Mouse (Mus musculus): ENCODE results near the gene Tnik. TPM values are rescaled to one million over a fixed set of nuclear protein-coding genes. Genes with fewer than 3 reads are reported as not detected.
A peak's percentile ranks its signal among the peaks of the same experiment; 100 is the strongest.

Tnik gene
- polyA plus RNA-seq, 1 experiment from 2014 or later, result 47.3 TPM

- Histone ChIP-seq H3K27me3 (no peaks in the 10 kb centered on the region), H3K4me1 (no peaks in the 10 kb centered on the region), H3K9ac (no peak overlapping the region), H3K9me3 (replicated peaks) (no peaks in the 10 kb centered on the region), H3K4me2 (replicated peaks) (no peak overlapping the region), H3K4me3 (no peak overlapping the region), H3K36me3 (no peaks in the 10 kb centered on the region), H3K27ac (no peak overlapping the region)
- ATAC-seq (ENCODE audit: low FRiP score), result no peak
- 97% methylated on average over 4 of the region's 4 CpGs for WGBS
Measured at GRCm38 (mm10) chr3:28236689-28237088, 26.3 kb upstream of the Tnik start.

DNA sequence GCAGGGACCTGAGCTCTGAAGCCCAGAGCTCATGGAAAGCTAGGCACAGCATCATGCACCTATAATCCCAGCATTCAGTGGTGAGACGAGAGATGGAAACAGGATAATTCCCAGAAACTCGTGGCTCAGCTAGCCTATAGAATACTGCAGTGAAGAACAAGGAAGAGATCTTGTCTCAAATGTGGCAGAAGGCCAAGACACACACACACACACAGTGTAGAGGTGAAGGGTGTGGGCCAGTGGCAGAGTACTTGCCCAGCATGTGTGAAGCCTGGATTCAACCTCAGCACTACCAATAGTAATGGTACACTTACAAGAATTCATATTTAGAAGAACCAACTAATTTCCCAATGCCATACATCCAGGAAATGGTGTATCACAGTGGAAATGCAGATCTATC is 24.9 kb upstream of the Tnik start:
- Histone ChIP-seq H3K9ac (no peak overlapping the region), H3K36me3 (no peaks in the 10 kb centered on the region), H3K4me2 (replicated peaks) (no peak overlapping the region), H3K4me3 (no peak overlapping the region), H3K9me3 (replicated peaks) (no peaks in the 10 kb centered on the region), H3K27me3 (no peaks in the 10 kb centered on the region), H3K4me1 (no peaks in the 10 kb centered on the region), H3K27ac (no peak overlapping the region)
- WGBS, result 77% methylated on average over 2 of the region's 2 CpGs
- no peak for ATAC-seq (ENCODE audit: low FRiP score)

DNA sequence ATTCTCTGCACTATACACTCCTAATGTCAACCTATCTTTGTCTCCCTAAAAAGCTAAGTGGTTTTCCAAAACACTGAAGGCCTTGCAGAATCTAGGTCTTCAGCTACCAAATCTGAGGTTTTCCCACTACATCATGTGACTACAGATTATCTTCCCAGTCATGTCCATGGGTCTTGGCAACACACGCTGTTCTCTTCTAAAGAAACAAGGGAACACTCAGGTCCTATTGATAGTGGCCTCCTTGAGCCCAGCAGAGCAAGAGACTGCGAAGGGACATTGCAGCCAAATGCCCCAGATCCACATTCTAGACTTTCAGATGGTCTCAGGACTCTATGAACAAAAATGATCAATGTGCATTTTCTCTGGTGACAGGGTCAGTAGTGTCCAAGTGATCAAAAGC is 20.5 kb upstream of the Tnik start:
- no peaks in the 10 kb centered on the region for H3K27me3 ChIP-seq
- no peak overlapping the region for H3K9ac ChIP-seq
- no peaks in the 10 kb centered on the region for H3K9me3 ChIP-seq (replicated peaks)
- ATAC-seq (ENCODE audit: low FRiP score), result no peak
- no peaks in the 10 kb centered on the region for H3K4me1 ChIP-seq
- H3K36me3 ChIP-seq, result no peaks in the 10 kb centered on the region
- no peak overlapping the region for H3K27ac ChIP-seq
- no peak overlapping the region for H3K4me2 ChIP-seq (replicated peaks)
- WGBS, result 77% methylated on average over 2 of the region's 2 CpGs
- H3K4me3 ChIP-seq, result no peak overlapping the region

DNA sequence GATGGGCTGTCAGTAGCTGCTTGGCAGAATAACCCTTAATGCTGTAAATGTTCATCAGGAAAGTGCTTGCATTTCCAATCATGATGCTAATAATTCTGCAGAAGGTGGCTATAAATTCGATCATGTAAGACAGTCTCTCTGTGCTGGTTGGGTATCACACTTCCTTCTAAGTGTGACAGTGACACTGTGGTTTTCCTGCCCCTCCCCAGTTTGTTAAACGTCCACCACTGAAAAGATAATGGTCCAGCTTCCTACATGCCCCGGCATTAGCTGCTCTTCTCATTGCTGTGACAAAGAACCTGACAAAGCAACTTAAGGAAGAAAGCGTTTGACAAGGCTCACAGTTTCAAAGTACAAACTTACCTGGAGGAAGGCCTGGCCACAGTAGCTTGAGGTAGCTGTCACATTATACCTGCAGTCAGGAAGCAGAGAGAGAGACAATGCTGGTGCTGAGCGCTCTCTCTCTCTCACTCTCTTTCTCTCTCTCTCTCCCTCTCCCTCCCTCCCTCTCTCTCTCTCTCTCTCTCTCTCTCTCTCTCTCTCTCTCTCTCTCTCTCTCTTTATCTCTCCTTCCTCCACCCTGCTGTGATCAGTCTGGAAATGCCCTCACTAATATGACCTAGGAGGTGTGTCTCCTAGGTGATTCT is 18.6 kb upstream of the Tnik start:
- Histone ChIP-seq H3K4me3 (no peak overlapping the region), H3K4me2 (replicated peaks) (no peak overlapping the region), H3K36me3 (no peaks in the 10 kb centered on the region), H3K4me1 (no peaks in the 10 kb centered on the region), H3K27me3 (no peaks in the 10 kb centered on the region), H3K9me3 (replicated peaks) (no peaks in the 10 kb centered on the region), H3K27ac (no peak overlapping the region), H3K9ac (no peak overlapping the region)
- 87% methylated on average over 5 of the region's 5 CpGs for WGBS
- ATAC-seq (ENCODE audit: low FRiP score), result no peak

DNA sequence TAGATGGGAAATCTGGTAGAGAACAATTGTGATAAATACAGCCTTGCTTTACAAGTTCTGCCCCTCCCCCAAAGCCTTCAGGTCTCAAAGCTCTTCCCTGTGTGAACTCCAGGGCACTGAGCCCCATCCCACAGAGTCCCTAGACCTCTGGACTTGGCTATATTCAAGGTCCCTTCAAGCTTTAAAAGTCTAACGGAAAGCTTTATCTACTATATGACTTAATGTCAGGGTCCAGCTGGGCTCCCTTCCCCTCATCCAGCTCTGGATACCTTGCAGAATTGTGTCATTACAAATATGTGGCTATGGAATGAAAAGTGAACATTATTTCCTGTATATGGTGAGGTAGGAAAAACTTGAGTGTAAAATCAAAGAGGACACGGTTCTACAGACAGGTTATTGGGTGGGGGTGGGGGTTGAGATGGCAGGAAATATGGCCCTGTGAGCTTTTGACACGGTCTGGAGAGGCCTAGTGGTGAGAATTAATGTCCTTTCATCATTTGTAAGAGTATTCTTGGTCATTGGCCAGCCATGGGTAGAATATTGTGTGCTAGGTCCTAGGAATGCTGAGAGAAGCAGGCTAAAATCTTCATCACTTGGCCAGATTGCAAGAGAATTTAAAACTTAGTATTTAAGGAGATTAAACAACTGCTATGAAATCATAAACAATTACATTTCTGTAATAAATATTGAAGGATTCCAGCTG is 14.6 kb upstream of the Tnik start:
- H3K9ac ChIP-seq, result no peak overlapping the region
- H3K27ac ChIP-seq, result no peak overlapping the region
- no peak for ATAC-seq (ENCODE audit: low FRiP score)
- no peaks in the 10 kb centered on the region for H3K4me1 ChIP-seq
- H3K4me2 ChIP-seq (replicated peaks), result no peak overlapping the region
- H3K4me3 ChIP-seq, result no peak overlapping the region
- H3K9me3 ChIP-seq (replicated peaks), result no peaks in the 10 kb centered on the region
- WGBS, result 74% methylated on average over 3 of the region's 3 CpGs
- H3K27me3 ChIP-seq, result no peaks in the 10 kb centered on the region
- no peaks in the 10 kb centered on the region for H3K36me3 ChIP-seq

GRCm38 (mm10) chr3:28255711-28256110 is 7.3 kb upstream of the Tnik start:
- no peaks in the 10 kb centered on the region for H3K4me1 ChIP-seq
- whole genome bisulfite sequencing, result 88% methylated on average over 7 of the region's 7 CpGs

GRCm38 (mm10) chr3:28262371-28263001 is 528 bp upstream of the Tnik start:
- Histone ChIP-seq H3K4me1 (peaks cover 28% of the 10 kb centered on the region), H3K4me2 (replicated peaks) (peak overlapping the region; percentile 85), H3K36me3 (no peaks in the 10 kb centered on the region), H3K27me3 (peaks cover 7% of the 10 kb centered on the region; the same call in 1 of the 2 replicates), H3K27ac (peak overlapping the region; percentile 93), H3K9me3 (replicated peaks) (no peaks in the 10 kb centered on the region), H3K4me3 (peak overlapping the region; percentile 71), H3K9ac (peak overlapping the region; percentile 89)
- peak; percentile 44 for ATAC-seq (ENCODE audit: low FRiP score)
- WGBS, result under 1% methylated on average over 28 of the region's 33 CpGs

More at GRCm38 (mm10) chr3:28255711-28256110, 7.3 kb upstream of the Tnik start:
- Histone ChIP-seq H3K4me2 (replicated peaks) (no peak overlapping the region), H3K36me3 (no peaks in the 10 kb centered on the region), H3K9ac (no peak overlapping the region), H3K9me3 (replicated peaks) (0 out of 2 replicates have a peak, but pooled peaks cover 4% of the 10 kb centered on the region), H3K27me3 (no peaks in the 10 kb centered on the region), H3K4me3 (no peak overlapping the region), H3K27ac (no peak overlapping the region)
- no peak for ATAC-seq (ENCODE audit: low FRiP score)

- H3K9ac ChIP-seq, result peak overlapping the region; percentile 89
- peak overlapping the region; percentile 71 for H3K4me3 ChIP-seq
- no peaks in the 10 kb centered on the region for H3K36me3 ChIP-seq
- H3K4me2 ChIP-seq (replicated peaks), result peak overlapping the region; percentile 85
- WGBS, result 5% methylated on average over 25 of the region's 26 CpGs
- H3K4me1 ChIP-seq, result peaks cover 38% of the 10 kb centered on the region
- H3K27ac ChIP-seq, result peak overlapping the region; percentile 93
- no peaks in the 10 kb centered on the region for H3K9me3 ChIP-seq (replicated peaks)
- H3K27me3 ChIP-seq, result peaks cover 7% of the 10 kb centered on the region; the same call in 1 of the 2 replicates
- peak; percentile 51 for ATAC-seq (ENCODE audit: low FRiP score)
Measured at GRCm38 (mm10) chr3:28263948-28264840, 1.2 kb downstream of the Tnik start.

- no peaks in the 10 kb centered on the region for H3K9me3 ChIP-seq (replicated peaks)
- H3K27me3 ChIP-seq, result peaks cover 7% of the 10 kb centered on the region; the same call in 1 of the 2 replicates
- WGBS, result 34% methylated on average over 5 of the region's 5 CpGs
- H3K4me2 ChIP-seq (replicated peaks), result peak overlapping the region; percentile 85
- no peaks in the 10 kb centered on the region for H3K36me3 ChIP-seq
- peak overlapping the region; percentile 93 for H3K27ac ChIP-seq
- H3K4me1 ChIP-seq, result peaks cover 41% of the 10 kb centered on the region
- peak overlapping the region; percentile 71 for H3K4me3 ChIP-seq
- H3K9ac ChIP-seq, result peak overlapping the region; percentile 89
- ATAC-seq (ENCODE audit: low FRiP score), result no peak
Measured at GRCm38 (mm10) chr3:28264841-28265150, 1.8 kb downstream of the Tnik start.

- no peaks in the 10 kb centered on the region for H3K36me3 ChIP-seq
- peak overlapping the region; percentile 89 for H3K9ac ChIP-seq
- peak overlapping the region; percentile 71 for H3K4me3 ChIP-seq
- H3K27me3 ChIP-seq, result peaks cover 7% of the 10 kb centered on the region; the same call in 1 of the 2 replicates
- no peak for ATAC-seq (ENCODE audit: low FRiP score)
- peaks cover 45% of the 10 kb centered on the region for H3K4me1 ChIP-seq
- H3K4me2 ChIP-seq (replicated peaks), result peak overlapping the region; percentile 85
- 43% methylated on average over 4 of the region's 4 CpGs for whole genome bisulfite sequencing
- H3K27ac ChIP-seq, result peak overlapping the region; percentile 93
- no peaks in the 10 kb centered on the region for H3K9me3 ChIP-seq (replicated peaks)
Measured at GRCm38 (mm10) chr3:28265183-28265582, 2.2 kb downstream of the Tnik start.

GRCm38 (mm10) chr3:28265656-28266055 is 2.6 kb downstream of the Tnik start:
- H3K9ac ChIP-seq, result peak overlapping the region; percentile 89
- H3K27ac ChIP-seq, result peak overlapping the region; percentile 93
- H3K36me3 ChIP-seq, result no peaks in the 10 kb centered on the region
- no peak for ATAC-seq (ENCODE audit: low FRiP score)
- H3K9me3 ChIP-seq (replicated peaks), result no peaks in the 10 kb centered on the region
- H3K4me3 ChIP-seq, result peak overlapping the region; percentile 71
- H3K4me2 ChIP-seq (replicated peaks), result peak overlapping the region; percentile 85
- peaks cover 7% of the 10 kb centered on the region; the same call in 1 of the 2 replicates for H3K27me3 ChIP-seq
- peaks cover 49% of the 10 kb centered on the region for H3K4me1 ChIP-seq
- 66% methylated on average over 5 of the region's 5 CpGs for WGBS

- no peak overlapping the region for H3K4me3 ChIP-seq
- H3K4me2 ChIP-seq (replicated peaks), result 0 out of 2 replicates have a peak overlapping the region, but pooled peaks have one; percentile 8
Measured at GRCm38 (mm10) chr3:28267211-28267610, 4.2 kb downstream of the Tnik start.

More at GRCm38 (mm10) chr3:28267211-28267610, 4.2 kb downstream of the Tnik start:
- no peak for ATAC-seq (ENCODE audit: low FRiP score)
- Histone ChIP-seq H3K27ac (no peak overlapping the region), H3K9me3 (replicated peaks) (no peaks in the 10 kb centered on the region), H3K4me1 (peaks cover 55% of the 10 kb centered on the region), H3K27me3 (no peaks in the 10 kb centered on the region), H3K36me3 (no peaks in the 10 kb centered on the region), H3K9ac (no peak overlapping the region)
- 53% methylated on average over 7 of the region's 7 CpGs for WGBS
